Mouse (Mus musculus) ovary, adult 18-20 months (tissue): ENCODE results near the gene Ankrd66.
"Not testable (repeated sequence)": the region's sequence is repeated elsewhere in the genome, so short reads cannot be mapped to it uniquely, and the experiment has no call there.

ENCODE experiments used
- DNase-seq: peaks from one replicate; pipeline ENCODE4 v3.0.0; 2022; ENCODE audit warnings: low spot score, mixed read lengths

The Ankrd66 gene

GRCm38 (mm10) chr17:43536841-43537240 lies 6.6 kb downstream of the Ankrd66 start:
- DNase-seq = not testable (repeated sequence)

GRCm38 (mm10) chr17:43534362-43535222 lies 8.8 kb downstream of the Ankrd66 start:
- DNase-seq = peak; percentile 2

GRCm38 (mm10) chr17:43531192-43531591 lies 12.2 kb downstream of the Ankrd66 start:
- DNase-seq = no peak

- no peak for DNase-seq
Observed at GRCm38 (mm10) chr17:43530507-43530906, 12.9 kb downstream of the Ankrd66 start.

- no peak for DNase-seq
Observed at GRCm38 (mm10) chr17:43520166-43520565, 23.3 kb downstream of the Ankrd66 start.

- no peak for DNase-seq
Observed at GRCm38 (mm10) chr17:43518644-43519409, 24.6 kb downstream of the Ankrd66 start.

- no peak for DNase-seq
Observed at GRCm38 (mm10) chr17:43510782-43511181, 32.7 kb downstream of the Ankrd66 start.

GRCm38 (mm10) chr17:43504594-43504934 lies 38.9 kb downstream of the Ankrd66 start:
- DNase-seq = no peak

GRCm38 (mm10) chr17:43503861-43504593 lies 39.4 kb downstream of the Ankrd66 start:
- DNase-seq = no peak

GRCm38 (mm10) chr17:43502592-43502991 lies 40.8 kb downstream of the Ankrd66 start, which contains the start of gene Mep1a:
Gene Mep1a, minus strand, starts transcription at chr17:43502812.
- DNase-seq = no peak

- no peak for DNase-seq
Observed at GRCm38 (mm10) chr17:43501631-43502030, 41.8 kb downstream of the Ankrd66 start.

GRCm38 (mm10) chr17:43501223-43501622 lies 42.2 kb downstream of the Ankrd66 start:
- DNase-seq = no peak

- no peak for DNase-seq
Observed at GRCm38 (mm10) chr17:43500513-43500912, 42.9 kb downstream of the Ankrd66 start.

GRCm38 (mm10) chr17:43497521-43497920 lies 45.9 kb downstream of the Ankrd66 start:
- DNase-seq = no peak

GRCm38 (mm10) chr17:43495502-43495901 lies 47.9 kb downstream of the Ankrd66 start:
- no peak for DNase-seq

GRCm38 (mm10) chr17:43490371-43490770 lies 53.1 kb downstream of the Ankrd66 start:
- DNase-seq = not testable (repeated sequence)

GRCm38 (mm10) chr17:43488439-43489151 lies 54.8 kb downstream of the Ankrd66 start:
- DNase-seq = no peak

- no peak for DNase-seq
Observed at GRCm38 (mm10) chr17:43485982-43486381, 57.5 kb downstream of the Ankrd66 start.
